Mouse (Mus musculus): ENCODE results near the gene Apoa2. TPM values are rescaled to one million over a fixed set of nuclear protein-coding genes. Genes with fewer than 3 reads are reported as not detected.
"Not testable (repeated sequence)": the region's sequence is repeated elsewhere in the genome, so short reads cannot be mapped to it uniquely, and the experiment has no call there.

The Apoa2 gene
- total RNA-seq, 2 experiments from 2014 or later, result not detected

GRCm38 (mm10) chr1:171232800-171233730 is 8.2 kb downstream of the Apoa2 start:
- ATAC-seq (replicated peaks; ENCODE audit: low FRiP score, poor library complexity, severe bottlenecking), result no peak

- ATAC-seq (replicated peaks; ENCODE audit: low FRiP score, poor library complexity, severe bottlenecking), result no peak
These were observed 9.3 kb downstream of the Apoa2 start, which contains the start of gene Fcer1g for GRCm38 (mm10) chr1:171234126-171234525. Gene Fcer1g (minus strand): TSS chr1:171234365.

GRCm38 (mm10) chr1:171234538-171234937 is 9.7 kb downstream of the Apoa2 start:
- no peak for ATAC-seq (replicated peaks; ENCODE audit: low FRiP score, poor library complexity, severe bottlenecking)

GRCm38 (mm10) chr1:171235791-171236190 is 10.9 kb downstream of the Apoa2 start:
- ATAC-seq (replicated peaks; ENCODE audit: low FRiP score, poor library complexity, severe bottlenecking), result no peak

GRCm38 (mm10) chr1:171237438-171237837 is 12.6 kb downstream of the Apoa2 start:
- no peak for ATAC-seq (replicated peaks; ENCODE audit: low FRiP score, poor library complexity, severe bottlenecking)

- peak; percentile 87 for ATAC-seq (replicated peaks; ENCODE audit: low FRiP score, poor library complexity, severe bottlenecking)
These were observed 13.6 kb downstream of the Apoa2 start for GRCm38 (mm10) chr1:171238463-171238862.

- no peak for ATAC-seq (replicated peaks; ENCODE audit: low FRiP score, poor library complexity, severe bottlenecking)
These were observed 15.3 kb downstream of the Apoa2 start for GRCm38 (mm10) chr1:171239992-171240744.

- no peak for ATAC-seq (replicated peaks; ENCODE audit: low FRiP score, poor library complexity, severe bottlenecking)
These were observed 16.1 kb downstream of the Apoa2 start for GRCm38 (mm10) chr1:171240911-171241310.

GRCm38 (mm10) chr1:171241952-171242351 is 17.1 kb downstream of the Apoa2 start:
- ATAC-seq (replicated peaks; ENCODE audit: low FRiP score, poor library complexity, severe bottlenecking), result not testable (repeated sequence)

- ATAC-seq (replicated peaks; ENCODE audit: low FRiP score, poor library complexity, severe bottlenecking), result no peak
These were observed 20.5 kb downstream of the Apoa2 start for GRCm38 (mm10) chr1:171245353-171245752.

- peak; percentile 94 for ATAC-seq (replicated peaks; ENCODE audit: low FRiP score, poor library complexity, severe bottlenecking)
These were observed 22.0 kb downstream of the Apoa2 start for GRCm38 (mm10) chr1:171246709-171247452.

- ATAC-seq (replicated peaks; ENCODE audit: low FRiP score, poor library complexity, severe bottlenecking), result peak; percentile 12
These were observed 22.6 kb downstream of the Apoa2 start for GRCm38 (mm10) chr1:171247453-171247841.

- no peak for ATAC-seq (replicated peaks; ENCODE audit: low FRiP score, poor library complexity, severe bottlenecking)
These were observed 23.1 kb downstream of the Apoa2 start for GRCm38 (mm10) chr1:171247916-171248315.

GRCm38 (mm10) chr1:171248386-171249226 is 23.8 kb downstream of the Apoa2 start:
- no peak for ATAC-seq (replicated peaks; ENCODE audit: low FRiP score, poor library complexity, severe bottlenecking)

GRCm38 (mm10) chr1:171249913-171250600 is 25.2 kb downstream of the Apoa2 start, which contains the start of gene Adamts4:
Gene Adamts4 (plus strand): TSS chr1:171250421.
- ATAC-seq (replicated peaks; ENCODE audit: low FRiP score, poor library complexity, severe bottlenecking), result no peak

GRCm38 (mm10) chr1:171250680-171251593 is 26.1 kb downstream of the Apoa2 start, which contains the start of gene Ndufs2:
Gene Ndufs2 (minus strand): TSS chr1:171251388.
- no peak for ATAC-seq (replicated peaks; ENCODE audit: low FRiP score, poor library complexity, severe bottlenecking)

- ATAC-seq (replicated peaks; ENCODE audit: low FRiP score, poor library complexity, severe bottlenecking), result no peak
These were observed 26.9 kb downstream of the Apoa2 start for GRCm38 (mm10) chr1:171251594-171252324.

All from erythroblast, adult 5-6 weeks (primary cell).